In genomic region chr11:88240736-88241353, GRCm38 (mm10) we compare ENCODE assay signal across 14 mouse cellular contexts. TPM values are rescaled to one million over a fixed set of nuclear protein-coding genes. Genes with fewer than 3 reads are reported as not detected.
A peak's percentile ranks its signal among the peaks of the same experiment; 100 is the strongest.
DNase-seq lines count a peak whose midpoint lies in the region; ATAC-seq and TF ChIP-seq lines count a peak whose summit lies in the region.
"Had no signal": no experiment of that assay in that cellular context is flagged by ENCODE, and none has a peak within 500 bp of the region (broad histone marks: within the 10 kb centered on the region; RNA-seq: fewer than 3 reads in every experiment).

No protein-coding gene starts in this region.

- WGBS in kidney, embryonic 14.5 days: 8% methylated on average over 10 of the region's 10 CpGs
- 6% methylated on average over 10 of the region's 10 CpGs for WGBS in embryonic facial prominence, embryonic 13.5 days
- WGBS in hindbrain, postnatal 0 days: 11% methylated on average over 10 of the region's 10 CpGs
- 3% methylated on average over 10 of the region's 10 CpGs for WGBS in neural tube, embryonic 13.5 days
- WGBS in liver, postnatal 0 days (ENCODE audit: insufficient replicate concordance): 48% methylated on average over 10 of the region's 10 CpGs

- DNase-seq in kidney, postnatal 36 days: no peak
- peak; percentile 68 for DNase-seq in hindbrain, postnatal 0 days (ENCODE audit: low spot score)
- DNase-seq in liver, postnatal 0 days: no peak
- no peak for DNase-seq in right cerebral cortex, postnatal 14 days
- no peak for DNase-seq in B cell, adult 2 months
- DNase-seq: cerebellum, postnatal 36 days had no signal

- H3K36me3 ChIP-seq in kidney, embryonic 14.5 days (ENCODE audit: control insufficient read depth, insufficient read depth, low read length): no peaks in the 10 kb centered on the region
- H3K36me3 ChIP-seq in embryonic facial prominence, embryonic 13.5 days: no peaks in the 10 kb centered on the region
- H3K36me3 ChIP-seq in hindbrain, postnatal 0 days (ENCODE audit: insufficient read depth, low read length): no peaks in the 10 kb centered on the region
- no peaks in the 10 kb centered on the region for H3K36me3 ChIP-seq in neural tube, embryonic 13.5 days
- H3K36me3 ChIP-seq in liver, postnatal 0 days (replicated peaks; ENCODE audit: insufficient read depth, low read length): no peaks in the 10 kb centered on the region

- H3K27me3 ChIP-seq in kidney, embryonic 14.5 days (ENCODE audit: control insufficient read depth, insufficient read depth, low read length): no peaks in the 10 kb centered on the region
- H3K27me3 ChIP-seq in embryonic facial prominence, embryonic 13.5 days: no peaks in the 10 kb centered on the region
- H3K27me3 ChIP-seq in hindbrain, postnatal 0 days (ENCODE audit: insufficient read depth, low read length): no peaks in the 10 kb centered on the region
- H3K27me3 ChIP-seq in neural tube, embryonic 13.5 days: no peaks in the 10 kb centered on the region
- no peaks in the 10 kb centered on the region for H3K27me3 ChIP-seq in liver, postnatal 0 days (ENCODE audit: insufficient read depth, low read length)

- no peak overlapping the region for H3K4me3 ChIP-seq in kidney, embryonic 14.5 days (ENCODE audit: low read length)
- H3K4me3 ChIP-seq in embryonic facial prominence, embryonic 13.5 days: no peak overlapping the region
- H3K4me3 ChIP-seq in hindbrain, postnatal 0 days (ENCODE audit: low read length): no peak overlapping the region
- no peak overlapping the region for H3K4me3 ChIP-seq in neural tube, embryonic 13.5 days
- H3K4me3 ChIP-seq in liver, postnatal 0 days (ENCODE audit: low read depth, low read length): no peak overlapping the region

- ATAC-seq in kidney, embryonic 14.5 days (ENCODE audit: low FRiP score, low TSS enrichment): 0 out of 2 replicates have a peak, but pooled peaks have one; percentile 34
- ATAC-seq in embryonic facial prominence, embryonic 13.5 days (ENCODE audit: insufficient number of reproducible peaks, insufficient read depth, low FRiP score, low TSS enrichment, low read depth): no peak
- ATAC-seq in hindbrain, postnatal 0 days: no peak
- ATAC-seq in neural tube, embryonic 13.5 days (ENCODE audit: low read depth): peak; percentile 77
- no peak for ATAC-seq in liver, postnatal 0 days
- ATAC-seq: CD4-positive, CD25-positive, alpha-beta regulatory T cell, adult 4 months had no signal

- H3K9ac ChIP-seq in kidney, embryonic 14.5 days (ENCODE audit: low read depth, low read length): peak overlapping the region; percentile 19; the same call in 1 of the 2 replicates
- H3K9ac ChIP-seq in embryonic facial prominence, embryonic 13.5 days: 0 out of 2 replicates have a peak overlapping the region, but pooled peaks have one; percentile 22
- no peak overlapping the region for H3K9ac ChIP-seq in hindbrain, postnatal 0 days (replicated peaks; ENCODE audit: low read length)
- no peak overlapping the region for H3K9ac ChIP-seq in neural tube, embryonic 13.5 days
- H3K9ac ChIP-seq in liver, postnatal 0 days (replicated peaks): no peak overlapping the region

- no peaks in the 10 kb centered on the region for H3K9me3 ChIP-seq in kidney, embryonic 14.5 days (ENCODE audit: control insufficient read depth, low read length)
- H3K9me3 ChIP-seq in embryonic facial prominence, embryonic 13.5 days: no peaks in the 10 kb centered on the region
- no peaks in the 10 kb centered on the region for H3K9me3 ChIP-seq in hindbrain, postnatal 0 days (ENCODE audit: low read length)
- H3K9me3 ChIP-seq in neural tube, embryonic 13.5 days: no peaks in the 10 kb centered on the region
- no peaks in the 10 kb centered on the region for H3K9me3 ChIP-seq in liver, postnatal 0 days (ENCODE audit: low read length)

- H3K4me1 ChIP-seq in kidney, embryonic 14.5 days (ENCODE audit: control insufficient read depth, insufficient read depth, low read length): peaks cover 22% of the 10 kb centered on the region
- peaks cover 21% of the 10 kb centered on the region for H3K4me1 ChIP-seq in embryonic facial prominence, embryonic 13.5 days
- H3K4me1 ChIP-seq in hindbrain, postnatal 0 days (ENCODE audit: insufficient read depth, low read length): peaks cover 6% of the 10 kb centered on the region
- H3K4me1 ChIP-seq in neural tube, embryonic 13.5 days (replicated peaks): peaks cover 60% of the 10 kb centered on the region
- H3K4me1 ChIP-seq in liver, postnatal 0 days (ENCODE audit: insufficient read depth): peaks cover 4% of the 10 kb centered on the region; the same call in 1 of the 2 replicates

- TF ChIP-seq CTCF in hindbrain, postnatal 0 days (IDR thresholded peaks at IDR 0.05; ENCODE audit: low read depth): no peak
- TF ChIP-seq CTCF in liver, postnatal 0 days (IDR thresholded peaks at IDR 0.05; ENCODE audit: low read depth): no peak

- no peak for TF ChIP-seq EP300 in liver, postnatal 0 days (IDR thresholded peaks at IDR 0.05; ENCODE audit: low read depth)

- H3K27ac ChIP-seq in kidney, embryonic 14.5 days (ENCODE audit: low read depth, low read length): peak overlapping the region; percentile 76; the same call in 1 of the 2 replicates
- 0 out of 2 replicates have a peak overlapping the region, but pooled peaks have one; percentile 4 for H3K27ac ChIP-seq in embryonic facial prominence, embryonic 13.5 days
- no peak overlapping the region for H3K27ac ChIP-seq in hindbrain, postnatal 0 days
- peak overlapping the region; percentile 83 for H3K27ac ChIP-seq in neural tube, embryonic 13.5 days (replicated peaks)
- H3K27ac ChIP-seq in liver, postnatal 0 days (ENCODE audit: low read depth): no peak overlapping the region

- H3K4me2 ChIP-seq in kidney, embryonic 14.5 days (replicated peaks; ENCODE audit: low read depth, low read length): peak overlapping the region; percentile 4; the same call in 1 of the 2 replicates
- H3K4me2 ChIP-seq in embryonic facial prominence, embryonic 13.5 days: peak overlapping the region; percentile 18
- no peak overlapping the region for H3K4me2 ChIP-seq in hindbrain, postnatal 0 days (ENCODE audit: low read depth, low read length)
- H3K4me2 ChIP-seq in neural tube, embryonic 13.5 days: peak overlapping the region; percentile 2; the same call in 1 of the 2 replicates
- H3K4me2 ChIP-seq in liver, postnatal 0 days (ENCODE audit: low read depth, low read length): no peak overlapping the region

RNA-seq across cellular contexts. Expression of gene Mrps23, which starts 36.7 kb away (rescaled TPM):
- polyA plus RNA-seq in kidney, embryonic 14.5 days (2014; fragmentation: Nextera tagmentation; extraction: Ambion mirVana): 62.3 and 63.6 TPM in 2 replicates
- polyA plus RNA-seq in embryonic facial prominence, embryonic 13.5 days (2015; fragmentation: Nextera tagmentation; extraction: Ambion mirVana): 64.1 and 69.4 TPM in 2 replicates
- 29.0 and 48.7 TPM in 2 replicates for total RNA-seq in hindbrain, postnatal 0 days (2014; rRNA removed)
- polyA plus RNA-seq in hindbrain, postnatal 0 days (2015; fragmentation: Nextera tagmentation; extraction: Ambion mirVana): 66.4 and 67.1 TPM in 2 replicates
- polyA plus RNA-seq in neural tube, embryonic 13.5 days (2015; fragmentation: Nextera tagmentation; extraction: Ambion mirVana): 64.2 and 69.4 TPM in 2 replicates
- polyA plus RNA-seq in liver, postnatal 0 days (2015; fragmentation: Nextera tagmentation; extraction: Ambion mirVana): 28.7 and 29.3 TPM in 2 replicates

RNA-seq across cellular contexts. Expression of gene Ccdc182, which starts 53.0 kb away (rescaled TPM):
- 3.0 and 3.1 TPM in 2 replicates for polyA plus RNA-seq in kidney, embryonic 14.5 days (2014; fragmentation: Nextera tagmentation; extraction: Ambion mirVana)
- 0.22 and 0.39 TPM in 2 replicates for polyA plus RNA-seq in embryonic facial prominence, embryonic 13.5 days (2015; fragmentation: Nextera tagmentation; extraction: Ambion mirVana)
- not detected in 2 replicates for total RNA-seq in hindbrain, postnatal 0 days (2014; rRNA removed)
- 0.15 TPM in 1 of 2 replicates, not detected in the other for polyA plus RNA-seq in hindbrain, postnatal 0 days (2015; fragmentation: Nextera tagmentation; extraction: Ambion mirVana)
- polyA plus RNA-seq in neural tube, embryonic 13.5 days (2015; fragmentation: Nextera tagmentation; extraction: Ambion mirVana): 3.1 and 4.1 TPM in 2 replicates
- polyA plus RNA-seq in liver, postnatal 0 days (2015; fragmentation: Nextera tagmentation; extraction: Ambion mirVana): not detected in 2 replicates
- total RNA-seq: gastrocnemius, postnatal 4 days had no signal
- polyA plus RNA-seq: CD4-positive, CD25-positive, alpha-beta regulatory T cell, adult 4 months; large intestine, adult 2 months; lung, embryonic 16.5 days; stomach, embryonic 16.5 days had no signal

Comparison
In these comparisons a context has a peak if more than half of its experiments do, and no peak if none do; other contexts are left out.
1. ATAC-seq: peak in kidney, embryonic 14.5 days (single experiment) and neural tube, embryonic 13.5 days (single experiment); none in embryonic facial prominence, embryonic 13.5 days (single experiment), hindbrain, postnatal 0 days (single experiment) and liver, postnatal 0 days (single experiment).
2. H3K27ac ChIP-seq: peak in kidney, embryonic 14.5 days (single experiment), embryonic facial prominence, embryonic 13.5 days (single experiment) and neural tube, embryonic 13.5 days (single experiment); none in hindbrain, postnatal 0 days (single experiment) and liver, postnatal 0 days (single experiment).
3. H3K4me2 ChIP-seq: peak in kidney, embryonic 14.5 days (single experiment), embryonic facial prominence, embryonic 13.5 days (single experiment) and neural tube, embryonic 13.5 days (single experiment); none in hindbrain, postnatal 0 days (single experiment) and liver, postnatal 0 days (single experiment).
4. H3K9ac ChIP-seq: peak in kidney, embryonic 14.5 days (single experiment) and embryonic facial prominence, embryonic 13.5 days (single experiment); none in hindbrain, postnatal 0 days (single experiment), neural tube, embryonic 13.5 days (single experiment) and liver, postnatal 0 days (single experiment).